Mouse (Mus musculus): ENCODE data around the gene Cox8a. TPM values are rescaled to one million over a fixed set of nuclear protein-coding genes. Genes with fewer than 3 reads are reported as not detected.
A peak's percentile ranks its signal among the peaks of the same experiment; 100 is the strongest.

Gene Cox8a
- polyA plus RNA-seq, 1 experiment from 2014 or later, result 862 TPM

DNA sequence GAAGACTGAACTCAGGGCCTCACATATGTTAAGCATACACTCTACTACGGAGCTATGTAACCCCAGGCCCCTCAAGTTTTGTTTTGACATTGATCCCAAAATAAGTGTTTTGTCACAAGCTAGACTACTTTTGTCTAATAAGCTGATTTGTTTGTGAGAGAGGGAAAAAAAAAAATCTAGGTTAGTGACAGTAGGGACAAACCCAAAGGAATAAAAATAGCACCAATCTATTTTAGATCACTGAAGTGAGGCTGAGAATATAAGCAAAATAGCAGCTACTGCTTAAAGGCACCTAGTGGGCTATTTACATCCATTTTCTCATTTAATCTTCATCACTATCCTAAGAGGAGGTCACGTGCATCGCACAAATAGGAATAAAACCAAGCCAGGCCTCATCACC lies 22.2 kb upstream of the Cox8a start:
- H3K4me1 ChIP-seq, result peaks cover 39% of the 10 kb centered on the region
- peak overlapping the region; percentile 87 for H3K4me3 ChIP-seq
- H3K36me3 ChIP-seq, result peaks cover 42% of the 10 kb centered on the region
- no peaks in the 10 kb centered on the region for H3K9me3 ChIP-seq (replicated peaks)
- 92% methylated on average over 3 of the region's 3 CpGs for WGBS
- no peak overlapping the region for H3K27ac ChIP-seq
- no peak for DNase-seq (ENCODE audit: low spot score)
- H3K27me3 ChIP-seq (ENCODE audit: low read depth, poor library complexity, severe bottlenecking), result no peaks in the 10 kb centered on the region

GRCm38 (mm10) chr19:7236742-7237141 lies 19.3 kb upstream of the Cox8a start:
- Histone ChIP-seq H3K36me3 (peaks cover 71% of the 10 kb centered on the region), H3K27me3 (ENCODE audit: low read depth, poor library complexity, severe bottlenecking) (no peaks in the 10 kb centered on the region), H3K9me3 (replicated peaks) (no peaks in the 10 kb centered on the region), H3K4me3 (no peak overlapping the region), H3K27ac (no peak overlapping the region), H3K4me1 (peaks cover 38% of the 10 kb centered on the region)
- DNase-seq (ENCODE audit: low spot score), result no peak
- WGBS, result 93% methylated on average over 4 of the region's 4 CpGs

DNA sequence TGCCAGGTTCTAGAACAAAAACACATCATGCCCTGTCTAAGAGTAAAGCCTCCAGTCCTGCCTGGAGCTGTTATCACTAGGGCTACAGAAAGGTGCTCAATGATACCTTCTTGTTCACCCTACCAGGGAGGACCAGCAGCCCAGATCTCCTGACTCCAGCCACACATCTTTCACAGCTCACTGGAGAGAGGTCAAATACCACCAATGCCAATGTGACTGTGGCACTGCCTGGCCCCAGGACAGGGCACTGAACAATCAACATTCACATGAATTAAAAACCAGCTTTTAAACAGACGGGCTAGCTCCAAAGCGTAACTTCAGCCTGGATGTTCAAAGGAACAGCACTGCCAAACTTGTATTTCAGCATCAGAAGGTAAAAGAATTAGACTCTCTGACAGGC lies 18.6 kb upstream of the Cox8a start:
- Histone ChIP-seq H3K27me3 (ENCODE audit: low read depth, poor library complexity, severe bottlenecking) (no peaks in the 10 kb centered on the region), H3K4me1 (peaks cover 32% of the 10 kb centered on the region), H3K9me3 (replicated peaks) (no peaks in the 10 kb centered on the region), H3K36me3 (peaks cover 78% of the 10 kb centered on the region), H3K4me3 (no peak overlapping the region), H3K27ac (no peak overlapping the region)
- WGBS, result 97% methylated on average over 2 of the region's 2 CpGs
- no peak for DNase-seq (ENCODE audit: low spot score)

- peaks cover 83% of the 10 kb centered on the region for H3K36me3 ChIP-seq
- WGBS, result 92% methylated on average over 9 of the region's 9 CpGs
These were observed 18.0 kb upstream of the Cox8a start for GRCm38 (mm10) chr19:7235461-7235860.

GRCm38 (mm10) chr19:7234537-7235221 lies 17.3 kb upstream of the Cox8a start:
- H3K27me3 ChIP-seq (ENCODE audit: low read depth, poor library complexity, severe bottlenecking), result no peaks in the 10 kb centered on the region
- H3K36me3 ChIP-seq, result peaks cover 91% of the 10 kb centered on the region
- WGBS, result 68% methylated on average over 8 of the region's 8 CpGs
- peaks cover 24% of the 10 kb centered on the region for H3K4me1 ChIP-seq
- peak; percentile 70 for DNase-seq (ENCODE audit: low spot score)
- H3K4me3 ChIP-seq, result no peak overlapping the region
- H3K9me3 ChIP-seq (replicated peaks), result no peaks in the 10 kb centered on the region
- H3K27ac ChIP-seq, result no peak overlapping the region

More at GRCm38 (mm10) chr19:7235461-7235860, 18.0 kb upstream of the Cox8a start:
- H3K27ac ChIP-seq, result no peak overlapping the region
- no peaks in the 10 kb centered on the region for H3K27me3 ChIP-seq (ENCODE audit: low read depth, poor library complexity, severe bottlenecking)
- H3K4me3 ChIP-seq, result no peak overlapping the region
- no peak for DNase-seq (ENCODE audit: low spot score)
- H3K4me1 ChIP-seq, result peaks cover 32% of the 10 kb centered on the region
- no peaks in the 10 kb centered on the region for H3K9me3 ChIP-seq (replicated peaks)

DNA sequence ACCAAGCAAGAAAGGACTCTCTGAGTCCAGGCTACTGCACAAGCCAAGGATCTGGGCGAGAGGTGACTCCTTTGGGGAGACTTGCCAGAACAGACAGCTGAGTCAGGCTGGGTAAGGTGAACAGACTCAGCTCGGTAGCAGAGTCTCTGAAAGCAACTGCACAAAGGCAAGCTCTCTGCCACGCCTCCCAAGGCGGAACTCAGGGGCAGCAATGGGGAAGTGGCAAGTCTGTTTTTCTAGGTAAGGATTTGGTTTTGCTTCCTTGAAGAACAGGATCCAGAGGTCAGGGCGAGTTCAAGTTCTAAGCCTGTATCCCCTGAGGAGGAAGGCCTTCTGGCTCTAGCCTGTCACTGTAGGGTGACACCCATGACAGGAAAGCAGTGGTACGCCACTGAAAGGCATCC lies 9.1 kb upstream of the Cox8a start:
- no peak for DNase-seq (ENCODE audit: low spot score)
- no peaks in the 10 kb centered on the region for H3K4me1 ChIP-seq
- 84% methylated on average over 6 of the region's 6 CpGs for WGBS
- H3K27ac ChIP-seq, result no peak overlapping the region
- H3K4me3 ChIP-seq, result no peak overlapping the region
- no peaks in the 10 kb centered on the region for H3K9me3 ChIP-seq (replicated peaks)
- H3K36me3 ChIP-seq, result peaks cover 73% of the 10 kb centered on the region
- H3K27me3 ChIP-seq (ENCODE audit: low read depth, poor library complexity, severe bottlenecking), result no peaks in the 10 kb centered on the region

GRCm38 (mm10) chr19:7225096-7225690 lies 7.8 kb upstream of the Cox8a start:
- H3K9me3 ChIP-seq (replicated peaks), result no peaks in the 10 kb centered on the region
- DNase-seq (ENCODE audit: low spot score), result no peak
- no peaks in the 10 kb centered on the region for H3K27me3 ChIP-seq (ENCODE audit: low read depth, poor library complexity, severe bottlenecking)
- peaks cover 59% of the 10 kb centered on the region for H3K36me3 ChIP-seq
- no peaks in the 10 kb centered on the region for H3K4me1 ChIP-seq
- no peak overlapping the region for H3K4me3 ChIP-seq
- 87% methylated on average over 9 of the region's 9 CpGs for WGBS
- no peak overlapping the region for H3K27ac ChIP-seq

DNA sequence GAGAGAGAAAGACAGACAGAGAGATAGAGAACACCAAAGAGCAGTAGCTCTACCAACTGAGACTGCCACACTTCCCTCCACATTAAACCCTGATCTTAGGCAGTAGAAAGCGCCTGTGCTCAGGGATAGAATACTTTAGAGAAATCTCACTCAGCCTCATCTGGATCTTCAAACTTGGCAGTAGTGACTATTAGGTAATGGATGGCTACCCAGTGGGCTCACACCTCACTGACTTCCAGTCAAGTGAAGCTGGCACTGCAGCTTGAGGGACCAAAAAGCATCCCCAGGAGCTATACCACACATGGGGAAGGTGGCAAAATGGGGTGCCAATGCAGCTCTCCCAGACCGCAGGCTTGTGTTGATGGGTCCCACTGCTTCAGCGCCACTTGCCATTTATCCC lies 6.8 kb upstream of the Cox8a start:
- no peak overlapping the region for H3K27ac ChIP-seq
- DNase-seq (ENCODE audit: low spot score), result no peak
- no peaks in the 10 kb centered on the region for H3K4me1 ChIP-seq
- H3K27me3 ChIP-seq (ENCODE audit: low read depth, poor library complexity, severe bottlenecking), result no peaks in the 10 kb centered on the region
- H3K4me3 ChIP-seq, result no peak overlapping the region
- H3K9me3 ChIP-seq (replicated peaks), result no peaks in the 10 kb centered on the region
- WGBS, result 86% methylated on average over 3 of the region's 3 CpGs
- H3K36me3 ChIP-seq, result peaks cover 50% of the 10 kb centered on the region

GRCm38 (mm10) chr19:7223488-7223887 lies 6.1 kb upstream of the Cox8a start:
- Histone ChIP-seq H3K27me3 (ENCODE audit: low read depth, poor library complexity, severe bottlenecking) (no peaks in the 10 kb centered on the region), H3K4me1 (peaks cover 2% of the 10 kb centered on the region; the same call in 1 of the 2 replicates), H3K9me3 (replicated peaks) (no peaks in the 10 kb centered on the region), H3K27ac (no peak overlapping the region), H3K36me3 (peaks cover 43% of the 10 kb centered on the region), H3K4me3 (no peak overlapping the region)
- DNase-seq (ENCODE audit: low spot score), result no peak

DNA sequence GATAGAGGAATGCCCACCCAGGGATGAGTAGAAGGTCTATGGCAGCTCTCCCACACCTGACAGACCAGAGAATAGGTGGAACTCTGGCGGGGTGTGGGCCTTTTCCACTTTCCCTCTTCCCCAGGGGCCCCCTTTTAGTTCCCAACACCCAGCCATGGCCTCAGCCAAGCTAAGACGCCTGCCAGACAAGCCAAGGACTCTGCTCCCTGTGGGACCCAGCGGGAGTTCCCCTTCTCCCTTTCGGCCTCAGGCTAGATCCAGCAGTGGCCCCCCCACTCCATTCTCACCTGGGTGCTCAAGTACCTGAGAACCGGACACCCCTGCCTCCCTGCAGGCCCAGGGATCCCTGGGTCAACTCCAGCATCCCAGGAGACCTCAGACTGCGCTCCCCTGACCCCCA lies 4.8 kb upstream of the Cox8a start:
- Histone ChIP-seq H3K36me3 (peaks cover 30% of the 10 kb centered on the region), H3K27ac (no peak overlapping the region), H3K9me3 (replicated peaks) (no peaks in the 10 kb centered on the region), H3K4me1 (peaks cover 9% of the 10 kb centered on the region), H3K27me3 (ENCODE audit: low read depth, poor library complexity, severe bottlenecking) (no peaks in the 10 kb centered on the region), H3K4me3 (no peak overlapping the region)
- DNase-seq (ENCODE audit: low spot score), result no peak
- 91% methylated on average over 6 of the region's 6 CpGs for WGBS

- Histone ChIP-seq H3K27me3 (ENCODE audit: low read depth, poor library complexity, severe bottlenecking) (no peaks in the 10 kb centered on the region), H3K4me1 (peaks cover 26% of the 10 kb centered on the region), H3K27ac (no peak overlapping the region), H3K4me3 (no peak overlapping the region), H3K36me3 (peaks cover 35% of the 10 kb centered on the region), H3K9me3 (replicated peaks) (no peaks in the 10 kb centered on the region)
- no peak for DNase-seq (ENCODE audit: low spot score)
- WGBS, result 95% methylated on average over 5 of the region's 5 CpGs
These were observed 1.3 kb upstream of the Cox8a start for GRCm38 (mm10) chr19:7218753-7219152.

DNA sequence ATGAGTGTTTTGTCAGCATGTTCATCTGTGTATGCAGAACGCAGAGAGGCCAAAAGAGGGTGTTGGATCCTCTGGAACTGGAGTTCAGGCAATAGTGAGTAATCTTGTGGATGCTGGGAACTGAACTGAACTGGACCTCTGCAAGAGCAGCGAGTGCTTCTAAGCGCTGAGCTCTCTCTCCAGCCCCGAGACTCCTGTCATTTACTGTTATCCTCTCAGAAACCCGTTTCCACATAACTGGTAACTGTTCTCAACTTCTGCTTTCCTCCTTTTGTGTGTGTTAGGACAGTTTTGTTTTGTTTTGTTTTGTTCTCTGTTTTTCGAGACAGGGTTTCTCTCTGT lies 481 bp upstream of the Cox8a start:
- Histone ChIP-seq H3K27me3 (ENCODE audit: low read depth, poor library complexity, severe bottlenecking) (no peaks in the 10 kb centered on the region), H3K4me1 (peaks cover 26% of the 10 kb centered on the region), H3K4me3 (peak overlapping the region; percentile 93), H3K9me3 (replicated peaks) (no peaks in the 10 kb centered on the region), H3K36me3 (peaks cover 44% of the 10 kb centered on the region), H3K27ac (peak overlapping the region; percentile 92; the same call in 1 of the 2 replicates)
- WGBS, result 15% methylated on average over 6 of the region's 6 CpGs
- DNase-seq (ENCODE audit: low spot score), result no peak

DNA sequence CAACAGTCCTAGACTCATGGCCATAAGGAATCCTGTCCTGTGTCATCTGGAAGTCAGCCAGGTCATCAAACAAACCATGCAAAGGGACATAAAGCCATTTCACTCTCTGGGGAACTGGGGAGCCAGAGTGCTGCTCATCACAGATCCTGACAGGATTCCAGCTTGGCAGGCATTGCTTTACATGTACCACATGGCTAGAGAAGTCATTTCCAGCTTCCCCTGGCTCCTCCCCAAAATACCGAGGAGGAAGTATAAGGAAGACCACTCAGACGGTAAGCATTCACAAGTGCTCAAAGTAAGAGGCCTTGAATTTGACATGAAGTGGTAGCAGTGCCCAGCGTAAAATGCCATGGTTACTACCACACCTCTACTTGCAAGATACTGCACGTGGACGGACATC lies 2.9 kb downstream of the Cox8a start:
- Histone ChIP-seq H3K4me1 (peaks cover 26% of the 10 kb centered on the region), H3K27ac (no peak overlapping the region), H3K4me3 (no peak overlapping the region), H3K27me3 (ENCODE audit: low read depth, poor library complexity, severe bottlenecking) (no peaks in the 10 kb centered on the region), H3K36me3 (peaks cover 58% of the 10 kb centered on the region), H3K9me3 (replicated peaks) (no peaks in the 10 kb centered on the region)
- WGBS, result 92% methylated on average over 5 of the region's 5 CpGs
- DNase-seq (ENCODE audit: low spot score), result no peak

GRCm38 (mm10) chr19:7213010-7213409 lies 4.4 kb downstream of the Cox8a start:
- WGBS, result 94% methylated on average over 3 of the region's 3 CpGs
- H3K9me3 ChIP-seq (replicated peaks), result no peaks in the 10 kb centered on the region
- H3K27me3 ChIP-seq (ENCODE audit: low read depth, poor library complexity, severe bottlenecking), result no peaks in the 10 kb centered on the region
- no peak overlapping the region for H3K4me3 ChIP-seq
- no peak for DNase-seq (ENCODE audit: low spot score)
- H3K36me3 ChIP-seq, result peaks cover 58% of the 10 kb centered on the region
- peaks cover 20% of the 10 kb centered on the region for H3K4me1 ChIP-seq
- H3K27ac ChIP-seq, result no peak overlapping the region
